Mouse (Mus musculus): Measurements from ENCODE around the gene Snta1.

DNA sequence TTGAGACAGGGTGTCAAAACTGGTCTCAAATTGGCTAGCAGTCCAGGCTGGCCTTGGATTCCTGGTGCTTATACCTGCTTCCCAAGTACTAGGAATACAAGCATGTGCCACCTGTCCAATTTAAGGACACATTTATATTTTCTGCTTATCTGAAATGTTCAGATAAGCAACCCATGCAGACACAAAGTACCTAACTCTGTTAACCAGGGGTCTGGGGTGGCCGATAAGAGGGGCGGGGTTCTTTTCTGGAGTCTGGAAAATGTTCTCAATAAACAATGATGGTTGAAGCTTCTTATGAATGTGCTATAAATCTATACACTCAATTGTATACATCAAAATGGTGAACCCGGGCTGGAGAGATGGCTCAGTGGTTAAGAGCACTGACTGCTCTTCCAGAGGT lies 81.0 kb downstream of the Snta1 start:
- no peak for TF ChIP-seq CTCF (IDR thresholded peaks at IDR 0.05; ENCODE audit: borderline replicate concordance, insufficient read depth, low read depth, low read length)
- TF ChIP-seq POLR2A (IDR thresholded peaks at IDR 0.05; ENCODE audit: borderline replicate concordance, insufficient read depth, low read length) = no peak
